Mouse (Mus musculus): ENCODE results near the gene A2ml1.

- TF ChIP-seq CTCF (IDR thresholded peaks at IDR 0.05; ENCODE audit: low read depth) (no peak), EP300 (IDR thresholded peaks at IDR 0.05; ENCODE audit: low read depth) (no peak)
These were observed 15.7 kb upstream of the A2ml1 start for GRCm38 (mm10) chr6:128597121-128597522.

Measured in liver, embryonic 14.5 days (tissue).